Mouse (Mus musculus) kidney, adult 2 months (tissue): Measurements from ENCODE around the gene 4930539E08Rik. TPM values are rescaled to one million over a fixed set of nuclear protein-coding genes. Genes with fewer than 3 reads are reported as not detected.

ENCODE experiments used
- DNase-seq: peaks from one replicate; pipeline ENCODE4 v3.0.0; 2021
- H3K27ac ChIP-seq: fragments of 200-500 bp; 2 replicates; pipeline ENCODE4 v1.5.1; 2012; ENCODE audit warnings: low read depth, low read length, control low read depth, inconsistent platforms; ENCODE audit not compliant: insufficient read depth
- H3K27me3 ChIP-seq: fragments of 200-500 bp; replicated peaks from 2 replicates; pipeline ENCODE4 v1.6.1; 2012; ENCODE audit warnings: mild to moderate bottlenecking, moderate library complexity, low read length, inconsistent platforms; ENCODE audit not compliant: control insufficient read depth, insufficient read depth
- H3K36me3 ChIP-seq: fragments of 200-500 bp; 2 replicates; pipeline ENCODE4 v1.6.1; 2012; ENCODE audit warnings: mild to moderate bottlenecking, moderate library complexity, low read length, inconsistent platforms; ENCODE audit not compliant: control insufficient read depth, insufficient read depth
- H3K4me1 ChIP-seq: fragments of 200-500 bp; 2 replicates; pipeline ENCODE4 v1.6.1; 2011; ENCODE audit warnings: low read length; ENCODE audit not compliant: control insufficient read depth, insufficient read depth
- H3K4me3 ChIP-seq: fragments of 200-500 bp; 2 replicates; pipeline ENCODE4 v1.5.1; 2011; ENCODE audit warnings: mild to moderate bottlenecking, low read depth, low read length, control low read depth; ENCODE audit not compliant: insufficient read depth
- CTCF ChIP-seq: fragments of 200-500 bp; conservative IDR thresholded peaks from 2 replicates; pipeline ENCODE4 v1.5.1; 2011; ENCODE audit warnings: low read depth, mild to moderate bottlenecking, control low read depth, low read length, moderate library complexity, mixed read lengths; ENCODE audit not compliant: insufficient read depth, insufficient read length
- POLR2A ChIP-seq: fragments of 200-500 bp; IDR thresholded peaks from one replicate; pipeline ENCODE4 v1.6.1; 2011; ENCODE audit warnings: low read depth, low read length, control low read depth
- WGBS: fragments of 180-500 bp; shearing (Covaris S2); methylation state at CpG from one replicate; pipeline ENCODE4 v1.1.7; 2018; 5-methylcytosine and 5-hydroxymethylcytosine counted together
- polyA plus RNA-seq: library from polyadenylated mRNA; depleted of rRNA; stranded (reverse); fragments of >200 nt; gene quantifications from 2 replicates; pipeline ENCODE4 v1.2.3, GENCODE M21; 2012

Gene 4930539E08Rik
- polyA plus RNA-seq, 1 experiment = 0.34 TPM

GRCm38 (mm10) chr17:28904546-28905376 lies 10.4 kb downstream of the 4930539E08Rik start:
- no peaks in the 10 kb centered on the region for H3K4me1 ChIP-seq
- TF ChIP-seq POLR2A = no peak
- peak; percentile 87 for TF ChIP-seq CTCF
- H3K27me3 ChIP-seq = no peaks in the 10 kb centered on the region; the same call in 1 of the 2 replicates
- no peak overlapping the region for H3K27ac ChIP-seq
- DNase-seq = peak; percentile 70
- WGBS = 34% methylated on average over 23 of the region's 23 CpGs
- no peak overlapping the region for H3K4me3 ChIP-seq
- H3K36me3 ChIP-seq = no peaks in the 10 kb centered on the region

- 82% methylated on average over 4 of the region's 4 CpGs for WGBS
- H3K27ac ChIP-seq = no peak overlapping the region
- TF ChIP-seq CTCF (0 out of 2 replicates have a peak, but pooled peaks have one; percentile 17), POLR2A (no peak)
These were observed 13.6 kb downstream of the 4930539E08Rik start for GRCm38 (mm10) chr17:28901559-28901958.

GRCm38 (mm10) chr17:28899427-28899826 lies 15.7 kb downstream of the 4930539E08Rik start:
- Histone ChIP-seq H3K4me3 (no peak overlapping the region), H3K27ac (no peak overlapping the region), H3K4me1 (no peaks in the 10 kb centered on the region), H3K27me3 (no peaks in the 10 kb centered on the region), H3K36me3 (no peaks in the 10 kb centered on the region)
- no peak for DNase-seq
- no peak for TF ChIP-seq CTCF
- no peak for TF ChIP-seq POLR2A
- WGBS = 66% methylated on average over 19 of the region's 19 CpGs

More at GRCm38 (mm10) chr17:28901559-28901958, 13.6 kb downstream of the 4930539E08Rik start:
- Histone ChIP-seq H3K27me3 (no peaks in the 10 kb centered on the region), H3K36me3 (no peaks in the 10 kb centered on the region), H3K4me1 (no peaks in the 10 kb centered on the region), H3K4me3 (no peak overlapping the region)
- no peak for DNase-seq

- H3K36me3 ChIP-seq = no peaks in the 10 kb centered on the region
- H3K27me3 ChIP-seq = no peaks in the 10 kb centered on the region
- no peak for DNase-seq
- no peaks in the 10 kb centered on the region for H3K4me1 ChIP-seq
- TF ChIP-seq POLR2A (no peak), CTCF (no peak)
- 84% methylated on average over 5 of the region's 5 CpGs for WGBS
- H3K4me3 ChIP-seq = no peak overlapping the region
- H3K27ac ChIP-seq = no peak overlapping the region
These were observed 16.9 kb downstream of the 4930539E08Rik start for GRCm38 (mm10) chr17:28898249-28898648.

- Histone ChIP-seq H3K27me3 (no peaks in the 10 kb centered on the region), H3K36me3 (no peaks in the 10 kb centered on the region), H3K4me1 (no peaks in the 10 kb centered on the region), H3K4me3 (no peak overlapping the region), H3K27ac (no peak overlapping the region)
- no peak for DNase-seq
- WGBS = 85% methylated on average over 5 of the region's 5 CpGs
- TF ChIP-seq POLR2A = no peak
- TF ChIP-seq CTCF = no peak
These were observed 17.3 kb downstream of the 4930539E08Rik start for GRCm38 (mm10) chr17:28897817-28898216.

GRCm38 (mm10) chr17:28896095-28896780 lies 18.9 kb downstream of the 4930539E08Rik start:
- H3K4me1 ChIP-seq = no peaks in the 10 kb centered on the region
- H3K27me3 ChIP-seq = no peaks in the 10 kb centered on the region
- 95% methylated on average over 11 of the region's 11 CpGs for WGBS
- TF ChIP-seq CTCF = peak; percentile 40
- TF ChIP-seq POLR2A = no peak
- no peaks in the 10 kb centered on the region for H3K36me3 ChIP-seq
- H3K4me3 ChIP-seq = no peak overlapping the region
- no peak overlapping the region for H3K27ac ChIP-seq
- DNase-seq = no peak
